In genomic region chr9:4457644-4458043, GRCm38 (mm10) we compare ENCODE assay signal across 20 mouse cellular contexts.
DNase-seq lines count a peak whose midpoint lies in the region; ATAC-seq and TF ChIP-seq lines count a peak whose summit lies in the region.
"Had no signal": no experiment of that assay in that cellular context is flagged by ENCODE, and none has a peak within 500 bp of the region (broad histone marks: within the 10 kb centered on the region; RNA-seq: fewer than 3 reads in every experiment).

No protein-coding gene starts in this region.

- no peak for DNase-seq in forebrain, postnatal 0 days
- no peak for DNase-seq in forebrain, embryonic 11.5 days (ENCODE audit: low spot score)
- peak; percentile 39 for DNase-seq in gastrocnemius, adult 18-20 months (ENCODE audit: low spot score)
- DNase-seq in gastrocnemius, postnatal 10 days, result peak; percentile 10
- peak; percentile 54 to 56 for DNase-seq in heart, postnatal 10 days
- no peak for DNase-seq in layer of hippocampus, adult 2 months (ENCODE audit: low spot score in 2 of 2)
- DNase-seq in right cerebral cortex, postnatal 36 days (ENCODE audit: low spot score in 2 of 2), result no peak
- DNase-seq: cerebellum, adult 9-11 months; right cerebral cortex, adult 18-20 months; spleen, adult 18-20 months; thymus, postnatal 36 days had no signal

- H3K27ac ChIP-seq in forebrain, postnatal 0 days (ENCODE audit: low read depth, low read length), result no peak overlapping the region
- H3K27ac ChIP-seq in forebrain, embryonic 11.5 days (ENCODE audit: low read depth, low read length), result no peak overlapping the region
- H3K27ac ChIP-seq in layer of hippocampus, adult 2 months, result no peak overlapping the region
- no peak overlapping the region for H3K27ac ChIP-seq in hindbrain, embryonic 13.5 days
- H3K27ac ChIP-seq: embryonic facial prominence, embryonic 15.5 days; forebrain, embryonic 10.5 days; hindbrain, embryonic 15.5 days; intestine, embryonic 15.5 days; liver, embryonic 15.5 days; macrophage; midbrain, embryonic 12.5 days; neural tube, embryonic 12.5 days had no signal

- no peak for TF ChIP-seq CTCF in forebrain, postnatal 0 days (IDR thresholded peaks at IDR 0.05; ENCODE audit: low read depth)
- no peak for TF ChIP-seq CTCF in layer of hippocampus, adult 2 months (conservative IDR thresholded peaks at IDR 0.05)

- H3K4me3 ChIP-seq in forebrain, postnatal 0 days (ENCODE audit: low read depth, low read length), result no peak overlapping the region
- H3K4me3 ChIP-seq in forebrain, embryonic 11.5 days (ENCODE audit: low read depth, low read length), result no peak overlapping the region
- H3K4me3 ChIP-seq in layer of hippocampus, adult 2 months, result no peak overlapping the region
- H3K4me3 ChIP-seq in hindbrain, embryonic 13.5 days, result no peak overlapping the region
- H3K4me3 ChIP-seq: embryonic facial prominence, embryonic 15.5 days; forebrain, embryonic 10.5 days; hindbrain, embryonic 15.5 days; intestine, embryonic 15.5 days; liver, embryonic 15.5 days; midbrain, embryonic 12.5 days; neural tube, embryonic 12.5 days had no signal

- no peak overlapping the region for H3K4me2 ChIP-seq in forebrain, postnatal 0 days (ENCODE audit: low read depth)
- no peak overlapping the region for H3K4me2 ChIP-seq in forebrain, embryonic 11.5 days (ENCODE audit: low read depth, low read length, severe bottlenecking)
- H3K4me2 ChIP-seq in hindbrain, embryonic 13.5 days, result no peak overlapping the region
- H3K4me2 ChIP-seq: embryonic facial prominence, embryonic 15.5 days; hindbrain, embryonic 15.5 days; intestine, embryonic 15.5 days; liver, embryonic 15.5 days; midbrain, embryonic 12.5 days; neural tube, embryonic 12.5 days had no signal

- WGBS in forebrain, postnatal 0 days, result 72% methylated on average over 1 of the region's 1 CpGs
- WGBS in forebrain, embryonic 11.5 days, result 94% methylated on average over 1 of the region's 1 CpGs
- 95% methylated on average over 1 of the region's 1 CpGs for WGBS in hindbrain, embryonic 13.5 days

- H3K36me3 ChIP-seq in forebrain, postnatal 0 days (ENCODE audit: insufficient read depth), result no peaks in the 10 kb centered on the region
- H3K36me3 ChIP-seq in forebrain, embryonic 11.5 days (ENCODE audit: control insufficient read depth, insufficient read depth, low read length), result no peaks in the 10 kb centered on the region
- 0 out of 2 replicates have a peak, but pooled peaks cover 2% of the 10 kb centered on the region for H3K36me3 ChIP-seq in hindbrain, embryonic 13.5 days
- H3K36me3 ChIP-seq: embryonic facial prominence, embryonic 15.5 days; forebrain, embryonic 10.5 days; intestine, embryonic 15.5 days; liver, embryonic 15.5 days; midbrain, embryonic 12.5 days; neural tube, embryonic 12.5 days had no signal

- H3K27me3 ChIP-seq in forebrain, postnatal 0 days (ENCODE audit: insufficient read depth, low read length), result no peaks in the 10 kb centered on the region
- no peaks in the 10 kb centered on the region for H3K27me3 ChIP-seq in forebrain, embryonic 11.5 days (ENCODE audit: control insufficient read depth, insufficient read depth, low read length)
- H3K27me3 ChIP-seq in hindbrain, embryonic 13.5 days, result no peaks in the 10 kb centered on the region
- H3K27me3 ChIP-seq: embryonic facial prominence, embryonic 15.5 days; hindbrain, embryonic 15.5 days; intestine, embryonic 15.5 days; liver, embryonic 15.5 days; midbrain, embryonic 12.5 days; neural tube, embryonic 12.5 days had no signal

- H3K4me1 ChIP-seq in forebrain, postnatal 0 days (ENCODE audit: insufficient read depth), result no peaks in the 10 kb centered on the region
- H3K4me1 ChIP-seq in forebrain, embryonic 11.5 days (replicated peaks; ENCODE audit: control insufficient read depth, insufficient read depth, low read length), result no peaks in the 10 kb centered on the region
- H3K4me1 ChIP-seq in hindbrain, embryonic 13.5 days (replicated peaks), result no peaks in the 10 kb centered on the region
- H3K4me1 ChIP-seq: embryonic facial prominence, embryonic 15.5 days; forebrain, embryonic 10.5 days; hindbrain, embryonic 15.5 days; intestine, embryonic 15.5 days; liver, embryonic 15.5 days; midbrain, embryonic 12.5 days; neural tube, embryonic 12.5 days had no signal

- ATAC-seq in forebrain, postnatal 0 days, result 0 out of 2 replicates have a peak, but pooled peaks have one; percentile 42
- ATAC-seq in forebrain, embryonic 11.5 days (replicated peaks; ENCODE audit: low FRiP score), result no peak
- ATAC-seq in hindbrain, embryonic 13.5 days (ENCODE audit: low FRiP score), result no peak
- ATAC-seq: intestine, embryonic 15.5 days had no signal

- H3K9me3 ChIP-seq in forebrain, postnatal 0 days (ENCODE audit: low read length), result no peaks in the 10 kb centered on the region
- no peaks in the 10 kb centered on the region for H3K9me3 ChIP-seq in forebrain, embryonic 11.5 days (ENCODE audit: control insufficient read depth, low read length)
- H3K9me3 ChIP-seq in hindbrain, embryonic 13.5 days, result no peaks in the 10 kb centered on the region
- H3K9me3 ChIP-seq: embryonic facial prominence, embryonic 15.5 days; forebrain, embryonic 10.5 days; hindbrain, embryonic 15.5 days; intestine, embryonic 15.5 days; liver, embryonic 15.5 days; midbrain, embryonic 12.5 days; neural tube, embryonic 12.5 days had no signal

- intact Hi-C loops in heart, postnatal 10 days (cut with DNase I), result no loop called here

- no peak overlapping the region for H3K9ac ChIP-seq in forebrain, postnatal 0 days
- H3K9ac ChIP-seq in forebrain, embryonic 11.5 days (ENCODE audit: low read length), result no peak overlapping the region
- H3K9ac ChIP-seq in hindbrain, embryonic 13.5 days, result no peak overlapping the region
- H3K9ac ChIP-seq: embryonic facial prominence, embryonic 15.5 days; hindbrain, embryonic 15.5 days; intestine, embryonic 15.5 days; liver, embryonic 15.5 days; midbrain, embryonic 12.5 days; neural tube, embryonic 12.5 days had no signal

Comparison
In these comparisons a context has a peak if more than half of its experiments do, and no peak if none do; other contexts are left out.
1. DNase-seq: peak in gastrocnemius, adult 18-20 months (single experiment), gastrocnemius, postnatal 10 days (single experiment) and heart, postnatal 10 days (2 of 2); none in forebrain, postnatal 0 days (single experiment), forebrain, embryonic 11.5 days (single experiment), layer of hippocampus, adult 2 months (0 of 2) and right cerebral cortex, postnatal 36 days (0 of 2).